Mouse (Mus musculus) CH12.LX (cell line): ENCODE results near the gene Hand2. TPM values are rescaled to one million over a fixed set of nuclear protein-coding genes. Genes with fewer than 3 reads are reported as not detected.

Source experiments
- DNase-seq: peaks from one replicate; pipeline ENCODE4 v3.0.0-alpha.2; 2013; ENCODE audit errors: extremely low read depth
- H3K27ac ChIP-seq: 2 replicates; pipeline ENCODE4 v1.5.1; 2012; ENCODE audit warnings: low read depth, mild to moderate bottlenecking, control low read depth, moderate library complexity; ENCODE audit not compliant: insufficient read depth
- H3K27me3 ChIP-seq: replicated peaks from 2 replicates; pipeline ENCODE3; 2012; ENCODE audit warnings: inconsistent platforms
- H3K36me3 ChIP-seq, 2 experiments: replicated peaks in 1 of 2; 2 replicates each; pipeline versions ENCODE3 to v1.6.1; 2012; ENCODE audit warnings: inconsistent platforms in 1 of 2, low read length in 1 of 2, mild to moderate bottlenecking in 1 of 2, mixed read lengths in 1 of 2, moderate library complexity in 1 of 2; ENCODE audit not compliant: control insufficient read depth in 1 of 2, insufficient read depth in 1 of 2
- H3K4me1 ChIP-seq, 2 experiments: 2 replicates each; pipeline ENCODE4 v1.6.1; 2012; ENCODE audit warnings: inconsistent platforms in 1 of 2, moderate library complexity in 1 of 2; ENCODE audit not compliant: insufficient read depth in 2 of 2, control insufficient read depth in 1 of 2
- H3K4me2 ChIP-seq: 2 replicates; pipeline ENCODE4 v1.6.1; 2012; ENCODE audit warnings: low read depth, mild to moderate bottlenecking, control low read depth; ENCODE audit not compliant: poor library complexity, insufficient read depth, severe bottlenecking
- H3K4me3 ChIP-seq, 3 experiments: fragments of 150-350 bp in 1 of 3; sonication (generic) in 1 of 3; replicated peaks in 1 of 3; 2 replicates each; pipeline versions ENCODE3 to v1.5.1; 2011 to 2012; ENCODE audit warnings: low read depth in 2 of 3, low read length in 2 of 3, mild to moderate bottlenecking in 2 of 3, moderate library complexity in 2 of 3, control low read depth in 1 of 3, improper control_type of control experiment in 1 of 3, inconsistent platforms in 1 of 3, mixed read lengths in 1 of 3; ENCODE audit not compliant: poor library complexity in 1 of 3
- H3K79me2 ChIP-seq: replicated peaks from 2 replicates; pipeline ENCODE4 v1.6.1; 2012; ENCODE audit warnings: mild to moderate bottlenecking, moderate library complexity; ENCODE audit not compliant: control insufficient read depth, poor library complexity, insufficient read depth, severe bottlenecking; ENCODE audit errors: extremely low read depth
- H3K9ac ChIP-seq: 2 replicates; pipeline ENCODE4 v1.6.1; 2012; ENCODE audit warnings: low read depth, mild to moderate bottlenecking, control low read depth, moderate library complexity; ENCODE audit not compliant: insufficient read depth
- H3K9me3 ChIP-seq: replicated peaks from 2 replicates; pipeline ENCODE3; 2012; ENCODE audit warnings: low read length, inconsistent platforms, mixed read lengths
- CHD1 ChIP-seq: IDR thresholded peaks from 2 replicates; pipeline ENCODE4 v1.6.1; 2012; ENCODE audit warnings: low read depth, low read length, improper control_type of control experiment, inconsistent platforms
- CHD2 ChIP-seq: IDR thresholded peaks from 2 replicates; pipeline ENCODE4 v1.6.1; 2011; ENCODE audit warnings: low read length, improper control_type of control experiment
- GABPA ChIP-seq: IDR thresholded peaks from 2 replicates; pipeline ENCODE4 v1.6.1; 2012; ENCODE audit warnings: low read depth, low read length, improper control_type of control experiment, inconsistent platforms; ENCODE audit not compliant: insufficient replicate concordance
- KAT2A ChIP-seq: IDR thresholded peaks from 2 replicates; pipeline ENCODE4 v1.6.1; 2012; ENCODE audit warnings: low read length, improper control_type of control experiment, inconsistent platforms; ENCODE audit not compliant: insufficient replicate concordance
- MAFK ChIP-seq: IDR thresholded peaks from 2 replicates; pipeline ENCODE4 v1.6.1; 2011; ENCODE audit warnings: low read length, improper control_type of control experiment; ENCODE audit not compliant: insufficient replicate concordance
- MXI1 ChIP-seq: IDR thresholded peaks from 2 replicates; pipeline ENCODE4 v1.6.1; 2011; ENCODE audit warnings: mild to moderate bottlenecking, low read depth, low read length, improper control_type of control experiment
- NELFE ChIP-seq: IDR thresholded peaks from 2 replicates; pipeline ENCODE4 v1.6.1; 2011; ENCODE audit warnings: low read depth, low read length, improper control_type of control experiment
- NRF1 ChIP-seq: IDR thresholded peaks from 2 replicates; pipeline ENCODE4 v1.6.1; 2014; ENCODE audit warnings: low read depth, mild to moderate bottlenecking, inconsistent platforms, low read length, improper control_type of control experiment, moderate library complexity
- PAX5 ChIP-seq: IDR thresholded peaks from 2 replicates; pipeline ENCODE4 v1.6.1; 2012; ENCODE audit warnings: low read length, inconsistent platforms, mixed read lengths
- POLR2A ChIP-seq: IDR thresholded peaks from 2 replicates; pipeline ENCODE4 v1.6.1; 2011; ENCODE audit warnings: low read depth, mild to moderate bottlenecking, improper control_type of control experiment, low read length
- SIN3A ChIP-seq: IDR thresholded peaks from 2 replicates; pipeline ENCODE4 v1.6.1; 2012; ENCODE audit warnings: low read length, improper control_type of control experiment, inconsistent platforms
- TCF12 ChIP-seq: IDR thresholded peaks from 2 replicates; pipeline ENCODE4 v1.6.1; 2014; ENCODE audit warnings: low read depth, mild to moderate bottlenecking, inconsistent platforms, low read length, improper control_type of control experiment
- UBTF ChIP-seq: IDR thresholded peaks from 2 replicates; pipeline ENCODE4 v1.6.1; 2012; ENCODE audit warnings: low read depth, mild to moderate bottlenecking, inconsistent platforms, low read length, improper control_type of control experiment, moderate library complexity
- USF1 ChIP-seq: IDR thresholded peaks from 2 replicates; pipeline ENCODE4 v1.6.1; 2014; ENCODE audit warnings: low read depth, mild to moderate bottlenecking, inconsistent platforms, low read length, improper control_type of control experiment
- ZC3H11A ChIP-seq: IDR thresholded peaks from 2 replicates; pipeline ENCODE4 v1.6.1; 2012; ENCODE audit warnings: low read depth, mild to moderate bottlenecking, inconsistent platforms, low read length, improper control_type of control experiment
- ZKSCAN1 ChIP-seq: IDR thresholded peaks from 2 replicates; pipeline ENCODE4 v1.6.1; 2012; ENCODE audit warnings: low read depth, inconsistent platforms, low read length, improper control_type of control experiment, borderline replicate concordance
- dilution Hi-C: fragments of 300-500 bp; cut with MboI; formaldehyde crosslinking; loops from 2 replicates; pipeline ENCODE4 v1.14.3; 2020; ENCODE audit warnings: low sequenced_read_pairs; ENCODE audit not compliant: extremely low pct_unique_long_range_greater_than_20kb, extremely low pct_ligation_motif_present
- in situ Hi-C: fragments of 300-500 bp; cut with MboI; formaldehyde crosslinking; loops from 3 replicates; pipeline ENCODE4 v1.14.3; 2019; ENCODE audit warnings: low sequenced_read_pairs, low pct_ligation_motif_present, low pct_unique_long_range_greater_than_20kb, mixed read lengths
- polyA plus RNA-seq: library from polyadenylated mRNA; unstranded; fragments of >175 nt; gene quantifications from 2 replicates; pipeline ENCODE4 v1.2.1, GENCODE M21; 2012; ENCODE audit warnings: low read depth; ENCODE audit not compliant: insufficient read length
- total RNA-seq, 2 experiments: library from RNA; depleted of rRNA; stranded (reverse); fragments of 300-350 nt in 1 of 2; fragments of >200 nt in 1 of 2; gene quantifications; 2 replicates each; pipeline ENCODE4 v1.2.3; 2012 to 2014

The Hand2 gene
- total and polyA plus RNA-seq, 3 experiments = not detected

DNA sequence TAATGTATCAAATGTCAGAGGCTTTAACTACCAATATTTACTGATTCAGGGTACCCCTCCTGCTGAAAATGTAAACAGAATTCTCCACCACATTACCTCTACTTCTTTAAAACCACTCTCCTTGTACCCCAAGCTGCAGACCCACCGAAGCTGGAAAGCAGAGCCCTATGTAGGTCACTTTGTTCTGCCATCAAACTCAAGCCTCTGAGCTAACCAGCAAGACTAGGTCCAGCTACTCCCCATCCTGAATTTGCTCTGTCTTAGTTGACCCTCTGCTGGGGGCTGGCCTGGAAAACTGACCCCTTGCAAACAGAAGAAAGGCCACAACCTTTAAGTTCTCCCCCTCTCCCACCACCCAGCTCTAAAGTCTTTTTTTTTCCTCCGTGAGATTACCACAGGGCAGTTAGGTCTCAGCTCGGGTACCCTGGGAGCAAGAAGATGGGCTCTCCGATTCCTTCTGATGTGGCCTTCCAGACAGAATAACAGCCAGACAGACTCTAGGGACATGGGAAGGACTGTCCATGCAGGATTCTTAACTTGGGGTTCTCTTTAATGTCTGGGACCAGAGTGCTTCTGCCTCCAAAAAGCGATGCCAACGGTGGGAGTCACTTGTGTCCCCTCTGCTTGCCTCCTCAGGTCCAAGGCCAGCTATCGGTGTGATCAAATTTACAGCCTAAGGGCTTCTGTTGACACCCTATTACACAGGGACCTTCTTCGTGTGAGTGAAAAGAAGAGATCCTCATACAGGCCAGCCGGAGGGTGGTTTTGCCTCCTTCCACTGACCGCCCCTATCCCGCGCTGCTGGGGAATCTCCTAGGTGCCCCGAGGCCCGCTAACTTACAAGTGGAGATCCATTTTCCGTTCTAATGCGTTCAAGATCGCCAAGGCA is 1.4 kb upstream of the Hand2 start:
- dilution Hi-C loops = no loop called here
- Histone ChIP-seq H3K27me3 (no peaks in the 10 kb centered on the region), H3K9ac (no peak overlapping the region)
- DNase-seq = no peak
- TF ChIP-seq ZKSCAN1 (no peak), USF1 (no peak), MXI1 (no peak), MAFK (no peak)
- TF ChIP-seq, all 38 proteins: peak for 0
- H3K4me1 ChIP-seq = no peaks in the 10 kb centered on the region
- no peaks in the 10 kb centered on the region for H3K36me3 ChIP-seq
- no peak overlapping the region for H3K4me2 ChIP-seq
- no peak overlapping the region for H3K4me3 ChIP-seq
- no peaks in the 10 kb centered on the region for H3K79me2 ChIP-seq
- peaks cover 12% of the 10 kb centered on the region for H3K9me3 ChIP-seq
- H3K27ac ChIP-seq = no peak overlapping the region
- in situ Hi-C loops = no loop called here

DNA sequence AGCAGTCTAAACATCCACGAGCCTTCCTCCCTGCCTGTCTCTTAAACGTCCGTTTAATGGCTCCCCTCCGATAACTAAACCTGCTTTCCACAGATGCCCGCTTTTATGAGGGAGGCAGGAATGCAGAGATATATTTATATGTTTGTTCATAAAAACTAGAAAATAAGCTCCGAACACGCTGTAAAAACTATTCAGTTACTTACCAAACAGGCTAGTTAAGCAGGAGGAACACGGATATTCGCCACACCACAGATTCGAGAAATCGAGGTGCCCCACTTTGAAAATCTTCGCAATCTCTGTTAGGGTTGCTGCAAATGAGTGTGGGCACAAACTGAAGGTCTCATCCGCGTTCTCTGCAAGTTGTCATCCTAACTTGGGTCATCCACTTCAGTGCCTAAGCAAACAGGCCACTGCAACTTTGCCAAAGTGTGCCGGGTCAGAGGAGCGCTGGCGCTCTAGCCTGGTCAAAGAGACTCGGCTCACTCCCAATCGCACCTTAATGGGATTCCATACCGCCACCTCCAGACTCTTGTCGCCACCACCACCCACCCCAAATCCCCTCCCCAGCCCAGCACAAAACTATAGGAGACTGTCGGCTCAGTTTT is 700 bp upstream of the Hand2 start:
- no peak overlapping the region for H3K4me3 ChIP-seq

More for the DNA sequence above, 700 bp upstream of the Hand2 start:
- dilution Hi-C loops = no loop called here
- in situ Hi-C loops = no loop called here
- Histone ChIP-seq H3K79me2 (no peaks in the 10 kb centered on the region), H3K27ac (no peak overlapping the region), H3K4me2 (no peak overlapping the region), H3K9ac (no peak overlapping the region), H3K36me3 (no peaks in the 10 kb centered on the region), H3K4me1 (no peaks in the 10 kb centered on the region), H3K27me3 (no peaks in the 10 kb centered on the region), H3K9me3 (peaks cover 12% of the 10 kb centered on the region)
- no peak for DNase-seq
- no peak for TF ChIP-seq NRF1
- no peak for TF ChIP-seq PAX5
- TF ChIP-seq TCF12 = no peak
- TF ChIP-seq UBTF = no peak
- TF ChIP-seq POLR2A = no peak
- no peak for TF ChIP-seq CHD1
- TF ChIP-seq NELFE = no peak
- no peak for TF ChIP-seq GABPA
- TF ChIP-seq ZC3H11A = no peak
- TF ChIP-seq ZKSCAN1 = no peak
- no peak for TF ChIP-seq CHD2
- no peak for TF ChIP-seq SIN3A
- TF ChIP-seq KAT2A = no peak
